Comparison of ENCODE assay signal across 8 mouse cellular contexts in the genomic region with DNA sequence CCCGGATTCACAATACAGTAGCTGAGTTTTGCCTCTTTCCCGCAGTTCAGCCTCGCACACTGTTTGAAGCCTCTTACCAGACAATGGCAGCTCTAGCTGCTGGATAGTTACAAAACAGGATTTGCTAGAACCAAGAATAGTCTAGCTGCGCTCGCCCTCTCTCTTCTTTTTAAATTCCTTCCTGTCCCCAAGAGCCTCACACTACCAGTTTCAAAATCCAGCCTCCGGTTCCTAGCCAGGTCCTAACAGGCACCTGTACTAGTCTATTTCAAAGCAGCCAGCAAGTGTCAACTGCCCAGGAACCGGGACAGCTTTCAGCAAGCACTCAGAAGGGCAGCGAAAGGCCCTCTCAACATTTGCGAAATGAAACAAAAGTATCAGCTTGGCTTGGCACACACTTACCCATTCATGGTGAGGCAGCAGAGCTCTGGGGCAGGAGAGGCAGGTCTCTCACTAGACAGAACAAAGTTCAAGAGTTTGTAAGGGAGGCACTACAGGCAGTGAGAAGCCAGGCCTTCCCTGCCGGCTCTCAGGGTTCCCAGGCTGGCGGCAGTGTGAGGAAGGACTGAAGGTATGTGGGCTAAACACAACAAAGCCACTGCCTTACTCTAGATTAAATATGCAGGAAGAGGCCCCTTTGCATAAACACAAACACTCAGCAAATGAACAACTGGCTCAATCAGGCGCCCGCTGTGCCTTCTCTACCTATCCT.
DNase-seq lines count a peak whose midpoint lies in the region; ATAC-seq and TF ChIP-seq lines count a peak whose summit lies in the region.

No protein-coding gene starts in this region.

- no peak for TF ChIP-seq CTCF in layer of hippocampus, adult 2 months (conservative IDR thresholded peaks at IDR 0.05)

- no peak for DNase-seq in layer of hippocampus, adult 2 months (ENCODE audit: low spot score in 2 of 2)
- no peak for DNase-seq in layer of hippocampus, postnatal 36 days
- DNase-seq in midbrain, embryonic 11.5 days (ENCODE audit: low spot score, missing footprints): peak; percentile 94
- no peak for DNase-seq in adrenal gland, postnatal 4 days (ENCODE audit: low spot score in 2 of 2)

- peak overlapping the region; percentile 28; the same call in 1 of the 2 replicates for H3K4me3 ChIP-seq in layer of hippocampus, adult 2 months
- H3K4me3 ChIP-seq in embryonic facial prominence, embryonic 13.5 days: peak overlapping the region; percentile 9; the same call in 1 of the 2 replicates
- H3K4me3 ChIP-seq in hindbrain, embryonic 12.5 days: no peak overlapping the region
- H3K4me3 ChIP-seq in limb, embryonic 13.5 days: no peak overlapping the region
- no peak overlapping the region for H3K4me3 ChIP-seq in midbrain, embryonic 11.5 days (ENCODE audit: low read depth, low read length)
- peak overlapping the region; percentile 34 for H3K4me3 ChIP-seq in stomach, embryonic 16.5 days (replicated peaks; ENCODE audit: low read length)

- no peaks in the 10 kb centered on the region for H3K36me3 ChIP-seq in embryonic facial prominence, embryonic 13.5 days
- H3K36me3 ChIP-seq in hindbrain, embryonic 12.5 days: no peaks in the 10 kb centered on the region
- no peaks in the 10 kb centered on the region for H3K36me3 ChIP-seq in limb, embryonic 13.5 days
- H3K36me3 ChIP-seq in midbrain, embryonic 11.5 days (ENCODE audit: control insufficient read depth, insufficient read depth, low read length): no peaks in the 10 kb centered on the region
- H3K36me3 ChIP-seq in stomach, embryonic 16.5 days (ENCODE audit: control insufficient read depth, insufficient read depth, low read length): no peaks in the 10 kb centered on the region

- H3K4me2 ChIP-seq in embryonic facial prominence, embryonic 13.5 days: peak overlapping the region; percentile 46
- peak overlapping the region; percentile 29 for H3K4me2 ChIP-seq in hindbrain, embryonic 12.5 days (replicated peaks)
- peak overlapping the region; percentile 41 for H3K4me2 ChIP-seq in limb, embryonic 13.5 days (replicated peaks)
- peak overlapping the region; percentile 11; the same call in 1 of the 2 replicates for H3K4me2 ChIP-seq in midbrain, embryonic 11.5 days
- H3K4me2 ChIP-seq in stomach, embryonic 16.5 days (ENCODE audit: low read depth, low read length): peak overlapping the region; percentile 50

- H3K27me3 ChIP-seq in embryonic facial prominence, embryonic 13.5 days: peaks cover 14% of the 10 kb centered on the region
- peaks cover 3% of the 10 kb centered on the region; the same call in 1 of the 2 replicates for H3K27me3 ChIP-seq in hindbrain, embryonic 12.5 days
- H3K27me3 ChIP-seq in limb, embryonic 13.5 days: no peaks in the 10 kb centered on the region
- H3K27me3 ChIP-seq in midbrain, embryonic 11.5 days (ENCODE audit: control insufficient read depth, insufficient read depth, low read length): no peaks in the 10 kb centered on the region
- no peaks in the 10 kb centered on the region for H3K27me3 ChIP-seq in stomach, embryonic 16.5 days (ENCODE audit: control insufficient read depth, insufficient read depth, low read length)

- H3K27ac ChIP-seq in layer of hippocampus, adult 2 months: peak overlapping the region; percentile 79
- peak overlapping the region; percentile 60 for H3K27ac ChIP-seq in embryonic facial prominence, embryonic 13.5 days
- peak overlapping the region; percentile 66 for H3K27ac ChIP-seq in hindbrain, embryonic 12.5 days
- peak overlapping the region; percentile 69 for H3K27ac ChIP-seq in limb, embryonic 13.5 days
- peak overlapping the region; percentile 45 for H3K27ac ChIP-seq in midbrain, embryonic 11.5 days (ENCODE audit: low read depth, low read length)
- peak overlapping the region; percentile 95 for H3K27ac ChIP-seq in stomach, embryonic 16.5 days (ENCODE audit: low read length)

- H3K4me1 ChIP-seq in embryonic facial prominence, embryonic 13.5 days: peaks cover 78% of the 10 kb centered on the region
- peaks cover 53% of the 10 kb centered on the region for H3K4me1 ChIP-seq in hindbrain, embryonic 12.5 days
- H3K4me1 ChIP-seq in limb, embryonic 13.5 days: peaks cover 82% of the 10 kb centered on the region
- H3K4me1 ChIP-seq in midbrain, embryonic 11.5 days (ENCODE audit: control insufficient read depth, insufficient read depth, low read length): peaks cover 38% of the 10 kb centered on the region
- peaks cover 65% of the 10 kb centered on the region for H3K4me1 ChIP-seq in stomach, embryonic 16.5 days (ENCODE audit: control insufficient read depth, insufficient read depth, low read length)

- ATAC-seq in embryonic facial prominence, embryonic 13.5 days (ENCODE audit: insufficient number of reproducible peaks, insufficient read depth, low FRiP score, low TSS enrichment, low read depth): 0 out of 2 replicates have a peak, but pooled peaks have one; percentile 28
- no peak for ATAC-seq in hindbrain, embryonic 12.5 days (ENCODE audit: low FRiP score)
- 0 out of 2 replicates have a peak, but pooled peaks have one; percentile 42 for ATAC-seq in limb, embryonic 13.5 days (ENCODE audit: low FRiP score, low read depth)
- ATAC-seq in midbrain, embryonic 11.5 days (ENCODE audit: low FRiP score): peak; percentile 29; the same call in 1 of the 2 replicates
- ATAC-seq in stomach, embryonic 16.5 days (ENCODE audit: insufficient read depth, low FRiP score): peak; percentile 65

- WGBS in embryonic facial prominence, embryonic 13.5 days: 28% methylated on average over 13 of the region's 13 CpGs
- WGBS in hindbrain, embryonic 12.5 days: 19% methylated on average over 13 of the region's 13 CpGs
- WGBS in limb, embryonic 13.5 days: 38% methylated on average over 13 of the region's 13 CpGs
- 10% methylated on average over 13 of the region's 13 CpGs for WGBS in midbrain, embryonic 11.5 days
- 31% methylated on average over 13 of the region's 13 CpGs for WGBS in stomach, embryonic 16.5 days

- H3K9me3 ChIP-seq in embryonic facial prominence, embryonic 13.5 days: no peaks in the 10 kb centered on the region
- H3K9me3 ChIP-seq in hindbrain, embryonic 12.5 days (replicated peaks): no peaks in the 10 kb centered on the region
- no peaks in the 10 kb centered on the region for H3K9me3 ChIP-seq in limb, embryonic 13.5 days
- no peaks in the 10 kb centered on the region for H3K9me3 ChIP-seq in midbrain, embryonic 11.5 days (ENCODE audit: control insufficient read depth, low read length)
- no peaks in the 10 kb centered on the region for H3K9me3 ChIP-seq in stomach, embryonic 16.5 days (replicated peaks; ENCODE audit: control insufficient read depth, low read length)

- peak overlapping the region; percentile 27; the same call in 1 of the 2 replicates for H3K9ac ChIP-seq in embryonic facial prominence, embryonic 13.5 days
- H3K9ac ChIP-seq in hindbrain, embryonic 12.5 days: peak overlapping the region; percentile 24
- no peak overlapping the region for H3K9ac ChIP-seq in limb, embryonic 13.5 days
- H3K9ac ChIP-seq in midbrain, embryonic 11.5 days (ENCODE audit: low read length): 0 out of 2 replicates have a peak overlapping the region, but pooled peaks have one; percentile 26
- H3K9ac ChIP-seq in stomach, embryonic 16.5 days (ENCODE audit: low read length): peak overlapping the region; percentile 66

Comparison
In these comparisons a context has a peak if more than half of its experiments do, and no peak if none do; other contexts are left out.
1. H3K27ac ChIP-seq: peak in every context shown above with its lines; median percentile 95 in stomach, embryonic 16.5 days; 79 in layer of hippocampus, adult 2 months; 69 in limb, embryonic 13.5 days; 66 in hindbrain, embryonic 12.5 days; 60 in embryonic facial prominence, embryonic 13.5 days; 45 in midbrain, embryonic 11.5 days.
2. H3K4me3 ChIP-seq: peak in layer of hippocampus, adult 2 months (single experiment), embryonic facial prominence, embryonic 13.5 days (single experiment) and stomach, embryonic 16.5 days (single experiment); none in hindbrain, embryonic 12.5 days (single experiment), limb, embryonic 13.5 days (single experiment) and midbrain, embryonic 11.5 days (single experiment).
3. Peak in every context shown above with its lines, with median percentiles within 50 percentile points of each other: H3K4me2 ChIP-seq.